Mouse (Mus musculus) skeletal muscle tissue, adult 2 months (tissue): ENCODE measurements around the gene Aig1.
"Not testable (repeated sequence)": the region's sequence is repeated elsewhere in the genome, so short reads cannot be mapped to it uniquely, and the experiment has no call there.

ENCODE experiments used
- DNase-seq: peaks from one replicate; pipeline ENCODE4 v3.0.0-alpha.2; 2012; ENCODE audit warnings: low read depth, low spot score

Aig1 gene

DNA sequence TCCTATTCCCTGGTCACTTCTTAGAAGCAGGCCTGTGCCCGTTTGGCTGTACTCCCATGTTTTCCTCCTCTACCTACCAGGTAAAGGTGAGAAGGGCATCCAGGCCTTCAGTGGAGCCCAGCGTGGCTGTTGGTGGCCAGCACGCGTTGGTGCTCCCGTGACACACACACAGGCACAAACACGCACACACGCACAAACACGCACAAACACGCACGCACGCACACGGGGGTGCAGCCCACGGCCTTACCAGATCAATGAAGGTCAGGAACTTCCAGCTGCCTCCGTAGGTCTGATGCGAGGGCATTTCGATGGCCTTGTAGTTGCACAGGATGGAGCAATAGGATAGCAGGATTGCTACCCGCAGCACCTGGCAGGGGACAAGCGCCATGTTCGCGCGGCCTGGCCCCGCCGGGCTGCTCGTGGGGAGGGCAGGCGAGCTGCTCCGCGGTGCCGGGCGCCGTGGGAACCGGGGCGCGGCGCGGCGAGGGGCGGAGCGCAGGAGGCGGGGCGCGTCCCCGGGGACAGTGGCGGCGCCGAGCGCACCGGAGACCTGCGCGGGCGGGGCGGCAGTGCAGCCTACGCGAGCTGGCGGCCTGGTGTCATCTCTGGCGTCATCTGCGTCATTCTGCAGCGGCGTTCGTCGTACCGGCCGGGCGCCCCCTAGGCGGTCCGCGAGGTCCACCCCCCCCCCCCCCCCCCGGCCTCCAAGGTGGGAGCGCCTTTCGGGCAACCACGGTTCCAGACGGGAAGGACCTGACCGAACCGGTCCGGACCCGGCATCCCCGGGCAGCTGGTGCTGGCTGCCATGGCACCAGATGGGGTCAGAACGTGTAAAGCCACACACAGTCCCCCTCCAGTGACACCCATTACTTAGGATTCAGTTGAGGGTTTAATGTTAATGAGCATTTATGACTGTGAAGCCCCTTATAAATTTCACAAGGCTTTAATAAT lies at the start of gene Aig1:
Gene Aig1 (minus strand): TSS at position 610 of the 951 bp plus-strand sequence.
- peak; percentile 45 for DNase-seq

DNA sequence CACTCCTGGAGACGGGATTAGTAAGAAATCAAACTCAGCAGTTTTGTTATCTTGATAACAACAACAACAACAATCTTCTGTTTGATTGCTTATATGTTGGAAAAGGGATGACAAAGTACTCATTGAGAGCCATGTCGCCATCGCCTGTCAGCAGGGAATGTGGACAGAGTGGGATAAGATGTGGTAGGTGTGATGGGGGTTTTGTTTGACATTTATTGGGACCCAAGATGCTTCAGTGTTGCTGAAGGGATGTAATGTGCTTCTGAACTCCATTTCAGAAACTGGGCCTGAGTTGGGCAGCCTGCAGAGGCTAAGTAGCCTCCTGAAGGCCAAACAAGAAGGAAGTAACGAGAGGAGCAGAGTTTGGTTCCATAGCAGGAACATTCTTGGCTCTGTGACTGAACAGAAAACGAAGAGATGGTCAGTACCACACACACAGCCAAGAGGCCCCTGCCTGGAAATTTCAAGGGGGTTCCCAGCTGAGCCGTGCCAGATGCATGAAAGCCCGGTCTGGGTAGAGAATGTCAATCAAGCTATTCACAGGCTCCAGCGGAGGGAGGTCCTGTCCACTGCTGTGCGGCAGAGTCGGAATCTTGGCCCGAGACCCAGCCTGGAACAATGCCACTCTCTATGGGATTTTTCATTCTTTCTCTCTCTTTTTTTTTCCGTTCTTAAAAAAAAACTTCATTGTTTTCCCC lies 48.0 kb upstream of the Aig1 start:
- no peak for DNase-seq

DNA sequence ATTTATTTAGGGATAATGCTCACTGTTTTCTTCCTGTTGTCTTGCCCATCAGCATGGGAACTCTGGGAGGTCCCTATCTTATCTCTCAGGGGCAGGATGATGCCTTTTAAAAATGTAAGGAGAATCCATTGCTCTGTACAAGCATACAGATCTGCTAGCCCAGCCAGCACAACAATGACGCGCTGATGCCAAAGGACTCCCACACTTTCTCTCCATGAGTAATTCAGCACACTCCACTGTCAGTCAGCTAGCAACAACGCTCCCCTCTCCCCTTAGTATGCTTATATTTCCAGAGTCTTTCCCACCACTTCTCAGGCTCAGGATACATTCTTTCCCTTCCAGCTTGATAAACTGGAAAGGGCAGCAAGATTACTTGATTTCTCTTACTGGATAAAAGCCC lies 46.4 kb upstream of the Aig1 start:
- DNase-seq: no peak

DNA sequence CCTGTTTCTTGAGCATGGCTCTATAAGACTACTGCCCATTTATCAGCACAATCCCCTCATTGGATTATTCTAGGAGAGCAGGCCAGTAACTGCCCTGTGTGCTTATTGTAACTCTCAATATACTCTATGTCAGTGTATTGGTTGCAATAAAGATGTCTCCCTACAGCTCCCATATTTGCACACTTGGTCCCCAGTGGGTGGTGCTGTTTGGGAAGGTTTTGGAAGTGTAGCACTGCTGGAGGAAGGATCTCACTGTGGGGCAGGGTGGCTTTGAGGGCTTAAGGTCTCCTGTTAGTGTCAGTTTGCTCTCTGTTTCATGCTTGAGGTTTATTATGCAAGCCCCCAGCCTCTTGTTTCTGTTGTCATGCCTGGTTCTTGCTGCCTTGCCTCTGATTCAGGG lies 44.9 kb upstream of the Aig1 start:
- no peak for DNase-seq

DNA sequence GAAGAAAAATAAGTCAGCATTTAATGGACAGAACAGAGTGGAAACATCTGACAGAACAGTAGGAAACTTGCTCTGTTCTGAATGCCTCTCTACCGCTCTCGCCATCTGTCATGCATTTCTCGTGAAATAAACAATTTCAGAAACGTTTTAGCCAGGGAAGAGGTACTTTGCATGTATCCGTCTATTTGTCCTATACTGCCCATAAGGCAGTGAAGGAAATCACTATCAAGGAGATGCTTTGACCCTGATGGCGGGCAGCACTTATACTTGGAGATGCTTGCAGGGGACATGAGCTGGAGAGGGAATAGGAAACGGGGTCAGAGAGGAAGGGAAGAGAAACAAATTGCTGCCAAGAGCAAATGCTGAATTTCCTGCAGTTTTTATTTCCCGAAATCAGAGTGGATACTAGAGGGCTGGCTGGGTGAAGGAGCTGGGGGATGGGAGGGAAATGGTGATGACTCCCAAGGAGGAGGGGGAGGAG lies 37.5 kb upstream of the Aig1 start:
- no peak for DNase-seq

DNA sequence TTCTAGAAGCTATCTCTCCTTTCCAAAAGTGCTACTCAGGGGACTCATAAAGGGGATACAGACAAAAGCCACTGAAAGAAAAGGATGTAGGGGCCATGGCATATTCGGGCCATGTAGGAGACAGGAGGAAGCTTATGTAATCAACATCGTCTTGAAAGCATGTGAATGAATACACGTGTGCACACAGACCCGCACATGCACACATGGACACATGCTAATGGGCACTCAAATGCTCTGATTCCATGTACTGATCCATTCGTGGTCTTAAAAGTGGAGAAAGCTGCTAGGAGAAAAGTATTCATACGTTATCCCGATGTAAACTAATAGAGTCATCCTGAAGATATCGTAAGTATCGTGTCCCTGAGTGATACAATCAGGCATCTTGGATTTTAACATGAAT lies 36.8 kb upstream of the Aig1 start:
- DNase-seq: no peak

DNA sequence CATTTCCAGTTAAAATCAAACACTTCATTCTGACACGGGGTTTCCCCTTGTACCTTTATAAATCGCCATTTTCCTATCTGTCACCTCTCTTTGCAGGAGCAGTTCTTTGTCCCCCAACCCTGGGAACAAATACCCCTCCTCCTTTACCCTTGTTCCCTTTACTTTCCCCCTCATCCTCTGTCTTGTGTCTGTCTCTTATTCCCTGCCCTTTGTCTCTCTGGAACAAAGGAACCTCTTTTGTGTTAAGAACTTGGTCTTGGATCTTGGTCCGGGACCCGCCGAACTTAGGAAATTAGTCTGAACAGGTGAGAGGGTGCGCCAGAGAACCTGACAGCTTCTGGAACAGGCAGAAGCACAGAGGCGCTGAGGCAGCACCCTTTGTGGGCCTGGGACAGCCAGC lies 24.0 kb upstream of the Aig1 start:
- not testable (repeated sequence) for DNase-seq

DNA sequence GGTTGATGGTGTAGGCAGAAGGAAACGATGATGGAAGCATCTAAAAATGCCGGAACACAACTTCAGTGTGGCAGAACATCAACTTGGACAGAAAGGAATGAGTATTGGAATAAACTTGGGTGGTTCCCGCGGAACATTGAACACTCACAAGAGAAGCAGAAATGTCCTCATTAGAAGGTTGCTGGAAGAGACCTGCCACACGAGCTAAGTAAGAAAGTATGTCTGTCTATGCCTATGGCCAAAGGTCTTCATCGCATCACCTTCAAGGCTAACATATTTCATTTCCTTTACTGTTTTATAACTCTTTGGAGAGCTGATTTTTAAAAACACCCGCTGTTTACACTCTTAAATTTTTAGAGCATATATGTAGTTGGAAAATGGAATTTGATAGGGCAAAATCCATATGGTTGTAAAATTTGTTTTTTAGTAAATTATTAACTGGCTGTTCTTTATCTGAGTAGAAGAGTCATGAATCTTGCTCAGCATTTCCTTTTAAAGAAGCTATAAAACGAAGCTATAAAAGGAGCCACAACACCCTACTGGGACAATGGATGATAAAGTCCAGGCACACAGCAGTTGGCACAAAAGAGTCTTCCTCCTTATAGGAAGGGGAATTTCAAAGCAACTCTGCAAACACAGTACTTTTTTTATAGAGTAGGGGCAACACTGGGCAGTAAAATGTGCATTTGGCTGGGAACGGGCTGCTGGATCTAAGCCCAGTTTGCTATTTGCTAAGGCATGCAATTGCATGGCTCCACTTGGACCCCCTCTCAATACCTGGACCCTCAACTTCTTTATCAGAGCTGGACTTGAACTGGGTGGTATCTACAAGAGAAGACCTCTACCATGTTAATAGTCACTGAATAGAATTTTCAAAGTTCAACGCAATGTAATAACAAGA lies 14.4 kb upstream of the Aig1 start:
- DNase-seq: no peak

DNA sequence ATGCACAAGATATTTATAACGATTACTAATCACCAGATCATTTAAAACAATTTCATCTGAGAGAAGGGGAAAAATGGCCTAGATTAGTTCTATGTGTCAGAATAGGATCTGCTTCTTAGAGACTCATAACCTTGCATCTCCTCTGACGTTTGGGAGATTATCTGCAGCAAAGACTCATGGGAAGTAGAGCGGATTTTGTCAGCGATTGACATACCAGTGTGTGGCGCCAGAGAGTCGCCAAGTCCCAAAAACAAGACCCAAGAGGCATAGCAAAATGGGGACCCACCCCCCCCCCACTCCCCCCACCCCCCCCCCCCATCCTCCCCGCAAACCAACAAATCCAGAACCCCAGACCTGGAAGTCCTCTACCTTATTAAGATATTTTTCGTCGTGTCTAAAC lies 13.7 kb upstream of the Aig1 start:
- DNase-seq: no peak

DNA sequence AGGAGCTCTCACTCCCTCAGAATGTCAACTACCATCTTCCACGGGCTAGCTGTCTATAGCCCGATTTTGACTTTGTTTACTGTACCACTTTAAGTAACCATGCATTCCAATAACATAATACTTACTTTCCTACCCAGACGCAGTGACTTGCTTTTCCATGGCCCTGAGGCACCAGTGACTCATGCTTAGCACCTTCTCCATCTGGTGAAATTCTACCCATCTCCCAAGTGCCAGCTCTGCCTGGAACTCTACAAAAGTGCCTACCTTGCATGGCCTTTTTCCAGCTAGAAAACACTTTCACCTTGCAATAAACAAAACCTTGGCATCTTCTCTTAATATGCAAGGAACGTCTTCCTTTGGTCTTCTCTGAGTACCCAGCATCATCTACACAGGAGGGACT lies 9.9 kb upstream of the Aig1 start:
- DNase-seq: no peak

DNA sequence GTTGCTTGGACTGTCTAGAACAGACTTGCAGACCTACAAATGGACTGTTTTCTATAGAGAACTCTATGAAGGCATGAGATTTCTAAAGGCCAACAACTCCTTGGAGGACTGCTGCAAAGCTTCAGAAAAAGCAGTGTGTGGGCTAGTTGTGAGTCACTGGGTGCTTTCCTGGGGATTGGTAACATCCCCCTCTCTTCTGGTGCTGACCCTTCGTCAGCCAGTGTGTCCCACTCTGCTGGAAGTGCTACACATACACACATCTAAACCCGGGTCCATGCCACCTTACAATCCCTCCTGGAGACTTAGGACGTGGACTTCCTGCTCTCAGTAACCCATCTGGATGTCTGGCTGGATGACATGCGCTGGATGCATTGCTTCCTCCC lies 6.2 kb upstream of the Aig1 start:
- no peak for DNase-seq

DNA sequence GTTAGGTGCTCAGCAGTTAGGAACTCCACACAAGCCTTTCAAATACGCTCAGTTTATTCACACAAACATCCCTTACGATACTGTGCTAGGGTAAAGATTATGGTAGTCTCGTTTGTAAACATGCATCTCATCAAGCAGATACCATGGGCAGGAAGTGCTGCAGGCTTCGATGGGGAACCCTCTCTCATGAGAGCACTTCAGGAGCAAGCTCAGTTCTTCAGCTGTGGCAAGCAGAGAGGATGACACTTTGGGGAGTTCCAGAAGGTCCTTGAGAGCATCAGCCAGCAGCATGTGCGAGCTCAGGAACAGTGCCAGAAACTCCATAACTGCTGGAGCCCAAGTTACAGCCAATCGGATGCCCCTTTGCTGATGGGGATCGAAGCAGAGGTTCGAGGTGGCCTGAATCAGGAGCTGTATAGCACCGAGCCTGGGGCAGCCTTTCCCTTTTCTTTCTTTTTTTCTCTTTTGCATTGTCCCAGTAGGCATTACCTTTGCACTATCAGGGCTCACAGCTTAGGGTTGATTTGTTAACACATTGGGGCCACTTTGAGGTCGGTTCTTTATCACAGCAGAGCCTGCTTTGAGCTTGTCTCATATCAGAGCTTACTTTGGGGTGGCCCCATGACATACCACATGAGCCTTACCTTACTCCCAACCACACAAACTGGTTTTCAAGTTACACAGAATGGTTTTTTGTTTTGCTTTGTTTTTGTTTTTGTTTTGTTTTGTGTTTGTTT lies 5.7 kb upstream of the Aig1 start:
- DNase-seq: no peak

DNA sequence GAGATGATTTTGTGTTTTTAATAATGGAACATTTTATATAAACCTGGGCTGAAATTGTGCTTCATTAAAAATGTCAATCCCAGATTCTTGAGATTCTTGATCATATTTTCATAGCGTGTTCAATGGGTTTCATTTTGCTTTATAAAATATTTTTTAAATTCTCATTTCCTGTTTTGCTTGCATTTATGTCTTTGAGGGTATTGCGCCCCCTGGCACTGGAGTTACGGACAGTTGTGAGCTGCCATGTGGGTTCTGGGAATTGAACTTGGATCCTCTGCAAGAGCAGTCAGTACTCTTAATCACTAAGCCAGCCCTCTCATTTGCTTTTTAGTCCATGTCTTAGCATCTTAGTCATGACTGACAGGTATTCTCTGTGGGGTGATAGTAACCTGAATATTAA lies 1.8 kb upstream of the Aig1 start:
- no peak for DNase-seq

DNA sequence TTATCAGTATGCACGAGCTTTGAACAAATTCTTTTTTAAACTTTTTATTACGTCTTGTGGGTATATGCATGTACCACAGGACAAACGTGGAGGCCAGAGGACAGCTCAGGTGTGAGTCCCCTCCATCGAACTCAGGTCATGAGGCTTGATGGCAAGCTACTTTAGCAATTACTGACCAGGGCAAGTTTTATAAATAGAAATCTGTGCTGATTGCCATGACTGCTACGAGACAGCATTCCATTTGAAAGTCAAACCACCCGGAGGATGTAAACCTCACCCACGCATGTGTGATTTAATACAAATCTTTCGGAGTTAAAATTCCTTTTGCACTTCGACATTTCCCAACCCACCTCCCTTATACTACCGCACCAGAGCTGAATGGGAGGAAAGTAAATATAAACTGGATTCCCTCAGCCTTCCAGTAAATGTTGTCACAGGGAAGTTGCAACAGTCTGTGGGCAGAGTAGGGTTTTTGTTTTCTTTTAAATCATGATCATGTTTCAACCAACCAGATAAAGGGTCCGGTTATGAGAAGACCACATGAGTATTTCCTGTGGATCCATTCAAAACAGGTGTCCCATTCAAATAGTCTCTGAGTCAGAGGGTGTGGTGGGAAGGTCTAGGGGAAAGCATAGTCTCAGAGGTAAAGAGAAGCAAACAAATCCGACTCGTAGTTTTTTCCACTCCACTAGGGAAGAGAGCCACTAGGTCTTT lies 699 bp upstream of the Aig1 start:
- DNase-seq: no peak

DNA sequence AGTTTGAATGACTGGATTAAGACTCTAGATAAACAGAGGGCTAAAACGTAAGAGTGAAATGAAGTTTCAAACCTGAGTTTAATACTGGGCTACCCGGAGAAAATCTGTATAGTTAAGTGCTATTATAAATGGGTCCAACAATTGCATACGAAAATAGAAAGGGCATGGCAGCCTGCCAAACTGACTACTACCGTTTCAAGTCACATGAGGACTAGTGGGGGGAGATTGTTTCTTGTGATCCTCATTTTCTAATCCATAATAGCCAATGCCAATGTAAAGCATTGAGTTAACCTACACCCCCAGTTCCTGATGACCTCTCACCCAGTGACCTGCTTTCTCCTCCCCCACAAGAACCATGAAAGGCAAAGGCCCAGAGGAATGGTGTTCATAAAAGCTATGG lies 2.4 kb downstream of the Aig1 start:
- DNase-seq: no peak

DNA sequence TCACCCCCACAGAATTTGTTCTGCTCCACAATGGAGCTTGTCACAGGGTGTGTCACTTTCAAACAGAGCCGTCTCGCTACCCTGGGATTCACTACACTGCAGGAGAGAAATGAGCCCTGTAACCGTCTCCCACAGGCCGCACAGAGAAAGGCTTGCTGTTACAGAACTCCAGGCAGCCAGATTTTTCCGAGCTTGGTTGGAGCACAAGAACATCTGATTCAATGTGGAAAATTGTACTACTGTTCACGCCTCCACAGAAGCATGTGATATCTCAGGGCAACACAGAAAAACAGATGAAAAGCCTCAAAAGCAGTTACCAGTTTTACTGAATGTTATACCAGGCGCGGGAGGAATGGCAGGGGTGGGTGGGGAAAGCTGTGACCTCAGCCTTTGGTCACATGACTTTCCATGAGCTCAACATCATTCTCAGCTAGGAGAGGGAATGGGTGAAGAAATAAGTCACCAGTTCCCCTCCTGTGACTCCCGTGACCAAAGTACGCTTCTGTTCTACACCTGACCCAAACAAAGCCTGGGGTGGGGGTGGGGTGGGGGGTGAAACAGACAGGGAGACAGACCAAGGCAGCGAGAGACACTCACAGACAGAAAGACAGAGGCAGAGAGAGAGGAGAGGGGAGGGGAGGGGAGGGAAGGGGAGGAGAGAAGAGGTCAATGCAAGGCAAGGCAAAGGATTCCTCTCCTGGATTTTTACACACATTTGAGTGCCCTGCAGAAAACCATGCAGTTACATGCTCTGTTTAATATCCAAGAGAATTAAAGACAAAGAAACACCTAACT lies 7.5 kb downstream of the Aig1 start:
- no peak for DNase-seq

DNA sequence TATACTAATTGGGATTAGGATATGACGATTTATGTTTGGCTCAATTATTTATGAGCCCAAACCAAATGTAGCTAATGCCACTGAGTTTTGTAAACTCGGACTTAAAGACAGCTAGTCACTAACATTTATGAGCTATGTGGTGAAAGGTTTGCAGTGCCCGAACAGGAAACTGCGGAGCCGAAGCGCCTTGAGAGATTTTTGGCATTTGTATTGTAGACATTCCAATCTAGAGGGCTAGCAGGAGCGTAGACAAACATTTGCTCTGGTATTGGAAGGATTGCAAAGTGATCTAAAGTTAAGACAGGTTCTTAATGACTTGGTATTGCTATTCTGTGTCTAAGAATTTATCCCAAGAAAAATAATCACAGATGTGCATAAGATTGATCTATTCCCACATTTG lies 12.3 kb downstream of the Aig1 start:
- no peak for DNase-seq

DNA sequence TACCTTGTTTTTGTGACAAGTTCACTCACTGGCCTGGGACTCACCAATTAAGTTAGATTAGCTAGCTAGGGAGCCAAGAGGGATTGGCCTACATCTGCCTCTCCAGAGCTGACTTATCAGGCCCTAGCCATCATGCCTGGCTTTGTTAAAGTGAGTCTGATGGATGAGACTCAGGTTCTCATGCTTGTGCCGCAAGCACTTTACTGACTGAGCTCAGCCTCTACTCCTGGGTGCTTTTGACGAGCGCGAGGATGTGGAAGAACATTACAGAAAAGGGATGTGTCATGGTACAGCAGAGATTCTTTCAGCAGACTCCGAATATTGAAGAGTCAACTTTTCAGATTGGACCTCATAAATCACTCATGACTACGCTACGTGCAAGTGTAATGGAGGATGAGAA lies 12.8 kb downstream of the Aig1 start:
- no peak for DNase-seq

DNA sequence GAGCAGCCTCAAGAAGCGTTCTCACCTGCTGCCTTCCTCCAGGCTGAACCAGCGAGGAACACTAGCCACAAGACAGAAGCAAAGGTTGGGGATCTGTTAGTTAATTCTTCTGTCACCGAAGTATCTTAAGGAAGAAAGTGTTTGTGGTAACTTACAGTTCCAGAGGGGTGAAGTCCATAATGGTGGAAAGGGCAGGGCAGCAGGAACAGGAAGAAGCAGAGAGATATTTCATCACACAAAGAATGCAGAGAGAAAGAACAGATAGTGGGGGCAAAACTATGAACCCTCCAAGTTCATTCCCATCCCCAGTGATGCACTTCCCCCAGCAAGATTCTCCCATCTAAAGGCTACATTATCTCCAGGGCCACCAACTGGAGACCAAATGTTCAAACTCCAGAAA lies 13.7 kb downstream of the Aig1 start:
- no peak for DNase-seq

DNA sequence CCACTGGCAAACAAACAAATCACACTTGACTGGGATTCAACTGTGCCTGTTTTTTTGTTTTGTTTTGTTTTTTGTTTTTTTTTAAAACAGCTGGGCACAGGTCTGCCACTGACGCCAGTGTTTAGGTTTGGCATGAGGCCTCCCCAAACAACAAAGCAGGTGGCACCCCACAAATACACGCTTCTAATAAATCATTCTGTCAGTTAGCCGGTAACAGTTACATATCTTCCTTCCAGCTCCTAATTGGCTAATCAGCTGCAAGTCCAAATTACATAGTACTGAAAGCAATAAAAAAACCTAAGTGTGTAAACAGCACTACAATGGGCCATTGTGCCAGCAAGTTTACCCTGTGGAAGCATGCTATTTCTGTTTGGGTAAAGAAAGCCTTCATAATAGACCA lies 18.7 kb downstream of the Aig1 start:
- no peak for DNase-seq
